Mouse (Mus musculus) telencephalon, adult 2 months (tissue): Measurements from ENCODE around the gene Ripply3.
A peak's percentile ranks its signal among the peaks of the same experiment; 100 is the strongest.
"Not testable (repeated sequence)": the region's sequence is repeated elsewhere in the genome, so short reads cannot be mapped to it uniquely, and the experiment has no call there.

ENCODE experiments used
- DNase-seq: peaks from one replicate; pipeline ENCODE4 v3.0.0-alpha.2; 2011; ENCODE audit warnings: low read depth, low spot score

Gene Ripply3

DNA sequence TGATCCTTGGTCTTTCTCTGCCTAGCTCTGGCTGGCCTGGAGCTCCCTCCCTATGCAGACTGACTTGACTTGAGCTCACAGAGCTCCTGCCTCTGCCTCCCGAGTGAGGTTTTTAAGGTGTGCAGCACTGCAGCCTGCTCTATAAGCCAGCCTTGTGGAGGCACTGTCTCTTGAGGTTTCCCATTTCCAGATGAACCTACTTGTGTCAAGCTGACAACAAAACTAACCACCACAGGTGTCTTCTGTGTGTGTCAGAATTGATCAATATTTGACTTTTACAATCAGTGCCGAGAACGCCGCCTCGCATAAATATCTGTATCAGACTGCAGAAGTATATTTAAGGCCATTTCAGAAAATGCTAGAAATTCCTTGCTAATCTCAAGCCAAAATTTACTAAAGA is 13.6 kb upstream of the Ripply3 start:
- DNase-seq: no peak

DNA sequence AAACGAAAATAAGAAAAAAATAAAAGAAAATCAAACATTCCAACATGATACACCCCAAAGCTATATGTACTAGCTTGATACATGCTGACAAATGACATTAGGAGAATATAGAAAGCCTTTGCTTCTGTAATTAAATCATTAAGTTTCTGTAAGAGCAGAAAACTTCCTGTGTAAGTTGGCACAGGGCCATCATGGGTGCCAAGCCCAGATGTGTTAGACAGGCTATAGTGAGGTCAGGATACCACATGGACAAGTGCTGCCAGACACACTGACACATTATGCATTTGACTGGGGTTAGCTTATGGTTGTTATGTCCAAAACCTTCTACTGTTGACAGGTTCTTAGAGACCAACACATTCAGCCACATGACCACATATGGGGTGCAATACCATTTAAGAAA is 13.0 kb upstream of the Ripply3 start:
- no peak for DNase-seq

DNA sequence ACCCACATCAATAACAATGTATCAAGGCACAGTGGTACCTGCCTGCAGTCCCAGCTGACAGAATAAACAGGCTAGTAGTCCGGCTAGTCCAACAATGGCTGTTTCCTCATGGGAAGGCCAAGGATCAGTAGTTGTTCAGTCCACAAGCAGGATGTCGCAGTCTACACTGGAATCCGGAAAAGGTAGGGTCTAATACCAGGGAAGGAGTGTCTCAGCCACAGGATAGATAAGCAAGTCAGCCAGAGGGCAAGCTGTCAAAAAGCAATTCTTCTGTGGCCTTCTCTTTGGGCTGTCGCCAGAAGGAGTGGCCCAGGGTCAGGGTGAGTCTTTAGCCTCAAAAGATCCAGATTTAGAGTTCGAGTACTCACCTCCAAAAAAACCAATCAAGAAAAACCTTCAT is 10.5 kb upstream of the Ripply3 start:
- no peak for DNase-seq

DNA sequence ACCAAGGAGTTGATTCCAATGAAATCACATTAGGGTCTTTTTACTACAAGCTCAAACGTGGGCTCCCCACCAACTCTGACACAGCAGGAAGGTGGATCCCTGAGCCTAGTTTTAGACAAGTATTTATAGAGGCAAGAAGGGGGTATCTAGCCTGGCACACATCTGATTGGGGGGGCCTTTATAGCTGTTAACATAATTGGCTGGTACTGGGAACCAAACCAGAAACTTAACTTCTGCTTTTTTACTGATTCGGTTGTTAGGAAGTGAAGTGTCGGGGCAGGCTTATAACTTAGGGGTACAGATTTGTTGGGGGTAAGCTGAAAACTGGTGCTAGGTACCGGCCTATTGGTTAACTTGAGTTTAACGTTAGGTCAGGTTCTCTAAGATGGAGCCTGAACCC is 8.0 kb upstream of the Ripply3 start:
- DNase-seq: no peak

DNA sequence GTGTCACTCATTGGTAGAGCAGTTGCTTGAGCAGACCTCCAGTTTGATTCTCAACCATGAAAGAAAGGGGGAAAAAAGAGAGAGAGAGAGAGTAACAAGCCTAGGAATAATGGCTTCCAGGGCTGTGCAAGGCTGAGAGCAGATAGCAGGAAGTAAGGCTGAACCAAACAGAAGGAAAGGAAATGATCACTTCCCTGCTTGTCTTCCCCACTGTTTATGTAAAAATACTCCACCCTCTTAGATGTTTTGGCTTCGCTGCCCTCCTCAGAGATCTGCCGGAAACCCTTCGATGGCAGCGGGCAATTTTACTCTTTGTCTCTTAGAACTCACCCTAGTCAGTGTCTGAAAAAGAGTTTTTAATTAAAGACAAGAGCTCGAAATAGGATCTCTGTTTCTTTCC is 4.5 kb upstream of the Ripply3 start:
- no peak for DNase-seq

DNA sequence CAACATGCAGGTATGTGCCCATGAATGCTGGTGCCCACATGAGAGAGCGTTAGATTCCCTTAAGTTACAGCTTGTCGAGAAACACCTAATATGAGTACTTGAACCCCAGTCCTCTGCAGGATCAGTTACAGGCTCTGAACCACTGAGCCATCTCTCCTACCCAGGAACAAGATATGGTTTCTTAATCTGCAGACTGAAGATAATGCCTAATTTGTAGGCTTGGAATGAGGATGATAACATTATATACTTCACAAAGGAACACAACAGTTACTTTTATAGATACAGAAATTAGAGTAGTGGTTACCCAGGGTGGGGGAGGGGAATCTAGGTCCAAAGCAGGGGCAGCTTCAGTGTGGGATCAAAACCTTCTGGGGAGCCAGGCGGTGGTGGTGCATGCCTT is 2.2 kb upstream of the Ripply3 start:
- no peak for DNase-seq

DNA sequence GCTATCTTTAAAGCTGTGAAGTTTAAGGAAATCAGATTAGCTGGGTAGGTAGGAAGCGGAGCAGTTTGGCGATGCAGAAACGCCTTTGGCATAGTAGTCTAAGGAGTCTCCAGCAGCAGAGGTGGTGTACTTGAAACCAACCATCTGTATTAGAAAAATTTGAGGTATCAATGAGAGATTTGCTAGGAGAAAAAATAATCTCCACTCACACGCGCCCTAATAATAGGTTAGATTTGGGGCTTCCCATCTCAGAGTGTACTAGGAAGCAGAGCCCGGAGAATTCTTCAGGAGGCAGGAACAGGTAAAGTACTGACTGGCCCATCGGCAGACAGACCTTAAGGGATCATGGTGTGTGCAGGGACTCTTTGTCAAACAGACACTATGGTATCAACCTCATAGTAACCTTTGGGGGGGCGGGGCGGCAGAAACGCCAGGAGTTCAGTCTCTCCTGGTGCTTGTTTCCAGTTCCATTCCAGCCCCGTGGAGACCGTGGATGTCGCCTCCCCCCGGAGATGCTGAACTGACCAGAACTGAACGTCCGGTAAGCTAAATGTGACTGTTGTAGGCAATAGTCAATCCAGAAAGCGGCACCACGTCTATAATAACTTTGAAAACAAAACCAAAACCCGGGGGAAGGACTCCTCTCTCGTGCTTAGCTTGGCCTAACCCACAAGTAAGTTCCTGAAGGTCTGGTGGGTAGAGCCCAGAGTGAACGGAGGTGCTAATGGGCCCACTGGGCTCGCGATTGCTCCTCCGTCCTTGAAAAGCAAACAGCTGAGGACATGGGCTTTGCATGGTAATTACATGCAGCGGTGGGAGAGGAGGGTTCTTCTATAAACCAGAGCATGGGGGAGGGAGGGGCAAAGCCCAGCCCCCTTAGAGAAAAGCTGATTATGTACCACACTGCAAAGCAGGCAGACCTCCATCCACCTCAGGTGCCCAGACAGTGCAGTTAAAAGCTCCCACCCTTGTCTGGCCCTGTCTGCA is 954 bp downstream of the Ripply3 start:
- no peak for DNase-seq

DNA sequence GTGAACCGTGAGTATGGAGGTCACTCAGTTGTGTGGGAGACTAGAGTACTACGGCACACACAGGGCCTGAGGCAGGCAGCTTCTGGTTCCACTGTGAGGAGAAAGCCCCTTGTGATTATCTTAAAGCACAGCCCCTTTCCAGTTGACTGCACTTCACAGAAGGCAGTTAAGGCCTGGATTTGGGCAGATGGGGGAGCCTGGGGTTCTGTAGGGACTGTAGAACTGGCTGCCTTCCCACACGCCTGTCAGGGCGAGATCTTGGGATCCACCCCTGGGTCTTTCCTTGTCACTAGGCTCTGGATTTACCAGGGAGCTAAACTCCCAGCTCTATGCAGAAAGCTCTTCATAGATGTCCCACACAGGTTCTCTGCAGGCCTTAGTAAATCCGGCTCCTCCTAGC is 2.2 kb downstream of the Ripply3 start:
- DNase-seq: no peak

DNA sequence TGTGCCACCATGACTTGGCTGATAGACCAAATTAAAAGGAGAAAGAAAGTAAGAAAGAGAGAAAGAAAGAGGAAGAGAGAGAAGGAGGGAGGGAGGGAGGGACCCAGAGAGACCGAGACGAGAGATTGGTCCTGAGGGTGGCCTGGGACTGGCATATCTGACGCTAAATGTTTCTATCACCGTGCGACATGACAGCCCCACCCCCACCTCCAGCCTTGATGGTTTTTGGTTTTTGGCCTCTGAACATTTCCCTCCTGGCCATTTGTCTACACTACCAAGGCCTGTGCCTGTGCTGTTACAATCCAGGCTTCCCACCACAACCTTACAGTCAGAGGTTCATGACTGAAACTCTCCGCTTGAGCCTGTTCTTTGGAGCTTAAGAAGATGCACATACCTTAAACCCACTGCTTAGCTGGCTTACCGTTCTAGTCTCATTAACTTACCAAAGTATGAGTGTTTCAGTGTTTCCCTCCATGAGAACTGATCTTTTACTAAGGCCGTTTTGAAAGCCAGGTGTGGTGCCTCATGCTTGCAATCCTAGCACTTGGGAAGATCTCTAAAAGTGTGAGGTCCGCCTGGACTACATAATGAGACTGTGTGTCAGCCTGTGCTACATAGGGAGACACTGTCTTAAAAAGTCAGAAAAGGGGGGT is 3.1 kb downstream of the Ripply3 start:
- no peak for DNase-seq

DNA sequence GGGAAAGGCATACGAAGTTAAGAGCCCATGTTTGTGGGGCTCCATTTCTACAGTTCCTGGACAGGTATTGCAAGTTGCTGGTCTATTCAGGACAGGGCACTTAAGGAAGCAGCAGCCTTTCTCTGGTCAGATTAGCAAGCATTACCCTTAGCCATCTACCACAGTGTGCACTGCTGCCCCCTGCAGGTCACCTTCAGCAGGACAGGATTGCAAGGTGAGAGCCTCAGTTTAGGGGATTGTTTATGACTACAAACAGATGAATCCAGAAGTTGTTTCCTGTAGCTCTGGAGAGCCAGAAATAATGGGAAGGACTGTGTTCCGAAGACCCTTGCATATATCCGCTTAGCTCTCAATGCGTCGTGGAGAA is 3.6 kb downstream of the Ripply3 start:
- no peak for DNase-seq

DNA sequence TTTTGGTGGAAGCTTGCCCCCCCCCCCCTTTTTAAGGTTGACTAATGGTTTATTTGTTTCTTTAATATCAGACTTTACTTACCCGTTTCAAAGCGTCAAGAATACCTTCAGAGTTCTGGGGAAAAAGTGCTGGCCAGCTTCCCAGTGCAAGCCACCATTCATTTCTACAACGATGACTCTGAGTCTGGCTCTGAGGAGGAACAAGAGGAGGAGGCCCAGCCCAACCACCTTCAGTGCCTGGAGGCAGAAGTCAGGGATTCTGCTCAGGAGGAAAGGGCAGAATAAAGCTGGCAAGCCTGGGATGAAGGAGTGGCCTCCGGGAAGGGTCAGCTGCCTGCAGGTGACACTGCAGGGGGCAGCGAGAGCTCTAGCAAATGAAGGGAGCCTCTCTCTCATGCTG is 7.4 kb downstream of the Ripply3 start:
- DNase-seq: no peak

DNA sequence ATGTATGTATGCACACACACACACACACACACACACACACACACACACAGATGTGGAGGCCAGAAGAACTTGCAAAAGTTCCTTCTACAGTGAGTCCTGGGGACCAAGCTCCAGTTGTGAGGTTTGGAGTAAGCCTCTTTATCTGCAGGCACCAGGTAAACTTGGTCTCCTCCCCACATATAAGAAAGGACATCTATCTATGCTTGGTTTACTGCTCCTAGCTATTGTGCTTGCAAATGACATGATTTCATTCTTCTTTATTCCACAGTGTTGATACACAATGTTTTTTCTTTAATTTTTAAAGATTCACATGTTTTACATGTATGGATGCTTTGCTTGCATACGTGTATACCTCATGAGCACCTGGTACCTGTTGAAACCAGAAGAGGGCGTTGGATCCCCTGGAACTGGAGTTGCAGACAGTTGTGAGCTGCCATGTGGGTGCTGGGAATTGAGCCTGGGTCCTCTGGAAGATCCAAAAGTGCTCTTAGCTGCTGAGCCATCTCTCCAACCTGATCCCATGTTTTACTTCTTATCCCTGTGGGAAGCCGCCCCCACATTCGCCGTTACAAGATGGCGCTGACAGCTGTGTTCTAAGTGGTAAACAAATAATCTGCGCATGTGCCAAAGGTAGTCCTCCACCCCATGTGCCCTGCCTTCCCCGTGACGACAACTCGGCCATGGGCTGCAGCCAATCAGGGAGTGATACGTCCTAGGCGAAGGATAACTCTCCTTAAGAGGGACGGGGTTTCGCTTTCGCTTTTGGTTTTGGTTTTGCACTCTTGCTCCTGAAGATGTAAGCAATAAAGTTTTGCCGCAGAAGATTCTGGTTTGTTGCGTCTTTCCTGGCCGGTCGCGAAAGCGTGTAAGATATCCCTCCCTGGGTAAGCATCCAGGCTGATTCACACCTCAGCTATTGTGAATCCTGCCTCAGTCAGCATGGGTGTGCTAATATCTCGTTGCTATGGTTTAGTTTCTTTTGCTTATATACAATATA is 11.2 kb downstream of the Ripply3 start:
- not testable (repeated sequence) for DNase-seq

DNA sequence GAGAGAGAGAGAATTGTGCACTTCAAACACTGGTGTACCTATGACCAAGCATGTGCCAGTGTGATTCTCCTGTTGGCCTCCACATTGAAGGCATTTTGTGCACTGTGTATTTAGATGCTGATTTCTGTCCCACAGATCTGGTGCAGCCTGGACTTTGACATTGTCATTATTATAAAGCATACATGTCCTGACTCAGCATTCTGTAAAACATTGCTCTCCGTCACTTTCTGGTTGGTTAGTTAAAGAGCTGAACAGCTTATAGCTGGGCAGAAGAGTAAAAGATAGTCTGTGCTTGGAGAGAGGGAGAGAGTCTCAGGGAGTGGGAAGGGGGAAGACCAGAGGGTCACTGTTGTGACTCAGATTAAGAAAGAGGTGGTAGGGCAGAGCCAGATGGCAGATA is 17.5 kb downstream of the Ripply3 start:
- DNase-seq: no peak

DNA sequence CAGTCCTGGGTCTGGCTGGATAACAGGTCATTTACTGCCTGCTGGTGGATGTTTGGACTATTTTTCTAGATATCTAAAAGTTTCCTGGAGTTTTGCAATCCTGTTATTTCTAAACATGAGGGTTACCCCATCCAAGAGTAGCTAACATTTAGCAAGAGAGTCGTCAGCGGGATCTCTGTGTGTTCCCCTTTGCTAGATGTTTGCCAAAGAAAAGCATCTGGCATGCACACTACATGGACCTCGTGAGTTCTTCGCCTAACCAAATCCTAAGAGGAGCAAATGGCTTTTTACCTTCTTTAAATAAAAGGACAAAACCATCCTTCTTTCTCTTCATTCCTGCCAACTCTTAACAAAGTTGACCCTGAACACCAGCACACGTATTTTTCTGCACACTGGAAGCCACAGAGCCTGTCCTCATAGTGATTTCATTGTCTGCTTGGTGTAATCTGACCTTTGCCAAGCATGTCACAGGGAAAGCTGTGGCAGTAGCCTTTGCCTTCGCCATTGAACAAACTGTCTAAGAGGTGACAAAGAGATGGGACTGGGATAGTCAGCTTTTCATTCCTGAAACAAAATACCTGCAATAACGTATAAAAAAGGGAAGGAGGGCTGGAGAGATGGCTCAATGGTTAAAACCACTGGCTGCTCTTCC is 19.0 kb downstream of the Ripply3 start:
- no peak for DNase-seq

DNA sequence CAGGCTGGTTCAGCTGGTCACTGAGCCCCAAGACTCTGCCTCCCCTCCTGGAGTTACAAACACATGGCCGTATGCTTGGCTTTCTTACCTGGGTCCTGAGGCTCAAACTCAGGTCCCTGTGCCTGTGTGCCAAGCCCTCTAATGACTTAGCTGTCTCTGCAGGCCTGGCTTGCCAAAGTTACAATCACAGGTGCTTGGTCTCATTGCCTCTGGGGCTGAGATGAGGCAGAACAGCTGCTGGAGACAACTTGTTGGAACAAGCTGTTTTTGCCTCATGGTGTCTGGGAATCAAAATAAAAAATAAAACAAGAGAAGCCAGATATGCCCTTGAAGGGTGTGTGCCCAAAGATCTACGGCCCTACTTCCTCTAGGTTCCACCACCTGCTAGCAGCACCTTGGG is 20.6 kb downstream of the Ripply3 start:
- DNase-seq: no peak

DNA sequence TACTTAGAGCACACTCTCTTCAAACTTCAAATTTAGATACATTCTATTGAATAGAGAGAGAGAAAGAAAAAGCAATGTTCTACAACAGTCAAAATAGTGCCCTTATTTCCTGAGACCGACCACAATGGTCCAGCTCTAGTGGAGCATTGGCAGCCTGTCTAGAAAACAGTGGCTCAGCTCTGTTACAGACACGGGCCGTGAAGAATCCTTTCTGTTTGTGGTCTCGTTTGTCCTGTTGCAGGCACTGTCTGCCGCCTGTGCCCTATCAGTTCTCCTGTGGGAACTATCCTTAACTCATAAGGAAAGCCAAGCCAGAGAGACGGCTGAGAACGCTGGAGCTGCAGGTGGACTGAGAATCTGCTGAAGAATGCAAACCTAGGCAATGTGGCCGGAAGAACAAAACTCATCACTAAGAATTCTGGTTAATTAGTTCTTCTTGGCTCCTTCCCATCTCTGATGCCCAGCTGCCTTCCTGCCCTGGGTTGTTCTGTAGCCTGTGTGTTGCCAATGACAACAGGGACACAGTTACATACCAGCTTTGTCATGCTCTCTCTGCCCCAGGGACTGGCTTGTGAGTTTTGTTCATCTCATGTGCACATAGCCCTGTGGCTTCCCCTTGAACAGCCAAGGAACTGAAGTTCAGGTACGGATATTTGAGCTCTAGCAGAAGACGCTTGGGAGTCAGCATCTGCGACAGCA is 21.5 kb downstream of the Ripply3 start:
- no peak for DNase-seq

DNA sequence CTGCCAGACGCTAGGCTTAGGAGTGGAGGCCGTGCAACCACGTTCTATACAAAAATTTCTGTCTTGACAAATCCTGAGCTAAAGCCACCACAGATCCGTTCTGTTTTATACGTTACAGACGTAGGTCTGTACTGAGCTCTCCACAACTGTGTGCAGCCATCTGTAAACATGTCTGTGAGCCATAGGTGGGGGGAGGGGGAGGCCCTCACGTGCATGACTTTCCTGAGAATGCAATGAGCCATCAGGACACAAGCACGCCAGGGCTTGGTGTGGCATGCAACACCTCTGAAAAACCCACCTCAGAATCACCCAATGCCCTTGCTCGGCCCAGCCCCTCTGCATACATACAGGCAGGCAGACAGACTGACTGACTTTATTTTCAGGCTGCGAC is 22.1 kb downstream of the Ripply3 start:
- DNase-seq: no peak

DNA sequence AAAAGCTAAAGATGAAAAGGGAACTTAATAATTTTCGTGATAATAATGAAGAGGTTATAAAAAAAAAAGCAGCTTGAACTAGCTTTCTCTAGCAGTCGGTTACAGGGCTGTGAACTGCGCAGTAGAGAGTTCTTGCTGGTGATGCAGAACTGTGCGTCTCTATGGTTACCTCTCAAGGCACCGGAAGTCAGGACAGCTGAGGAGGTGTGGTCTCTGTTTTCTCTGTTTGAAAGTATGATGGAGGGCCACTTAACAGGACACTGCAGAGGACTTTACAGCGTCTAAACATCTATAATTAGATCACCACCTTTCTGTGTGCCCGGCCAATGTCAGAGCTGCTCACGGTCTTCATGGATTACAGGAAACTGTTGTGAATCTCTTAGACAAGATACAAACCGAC is 26.2 kb downstream of the Ripply3 start:
- peak; percentile 56 for DNase-seq

DNA sequence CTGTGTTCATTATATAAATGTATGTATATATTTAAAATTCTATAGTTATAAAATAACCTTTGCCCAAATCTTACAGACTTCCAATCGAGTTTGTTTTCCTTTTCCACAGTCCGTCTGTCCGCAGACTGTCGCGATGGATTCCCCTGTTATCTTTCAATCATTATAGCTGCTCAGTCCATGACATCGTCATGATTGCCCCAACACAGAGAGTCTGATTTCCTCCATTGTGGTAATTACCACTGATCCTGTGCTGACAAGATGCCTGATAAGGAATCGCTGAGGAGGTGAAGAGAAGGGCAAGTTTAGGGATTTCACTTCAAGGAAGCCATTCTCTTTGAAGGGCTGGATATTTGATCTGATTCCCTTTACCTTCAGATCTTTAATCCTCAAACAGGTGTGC is 27.8 kb downstream of the Ripply3 start:
- no peak for DNase-seq

DNA sequence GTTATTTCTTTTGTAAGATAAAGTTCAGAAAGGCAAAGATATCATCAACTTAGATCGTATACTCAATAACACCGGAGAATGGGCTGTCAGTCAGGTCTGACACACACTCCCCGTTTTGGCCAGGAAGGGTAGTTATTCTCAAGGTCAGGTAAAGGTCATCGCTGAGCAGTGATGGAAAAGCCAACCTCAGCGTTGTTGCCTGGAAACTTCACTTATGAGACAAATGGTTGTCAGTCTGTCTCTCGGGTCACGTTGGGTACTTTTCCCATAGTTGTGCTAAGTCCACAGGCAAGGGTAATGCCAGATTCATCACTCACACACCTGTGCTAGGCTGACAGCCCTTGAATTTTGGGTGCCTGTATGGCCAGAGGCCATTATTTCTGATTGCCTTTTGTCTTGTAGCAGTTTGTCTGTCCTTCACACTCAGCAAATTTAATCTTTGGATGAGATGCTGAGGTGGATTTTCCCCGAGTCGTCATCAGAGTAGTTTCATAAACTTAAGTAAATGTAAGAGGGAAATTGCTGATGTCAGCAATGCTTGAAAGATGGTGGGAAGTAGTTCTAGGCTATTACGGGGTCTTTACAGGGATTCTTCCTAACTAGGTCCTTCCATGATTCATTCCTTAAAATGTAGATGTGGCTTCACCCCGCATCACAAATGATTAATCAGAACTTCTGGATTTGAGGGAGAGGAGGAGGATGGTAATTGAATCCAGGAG is 28.7 kb downstream of the Ripply3 start:
- no peak for DNase-seq
